Mouse (Mus musculus): ENCODE measurements around the gene Cep135. TPM values are rescaled to one million over a fixed set of nuclear protein-coding genes. Genes with fewer than 3 reads are reported as not detected.
A peak's percentile ranks its signal among the peaks of the same experiment; 100 is the strongest.

Gene Cep135
- total RNA-seq (2021): 1 to 10 TPM; 6.4 to 7.2 TPM

- peak; percentile 80 to 83 for DNase-seq
Measured at GRCm38 (mm10) chr5:76588551-76589283, at the start of gene Cep135. TSS of gene Cep135 (plus strand) at chr5:76588698.

DNA sequence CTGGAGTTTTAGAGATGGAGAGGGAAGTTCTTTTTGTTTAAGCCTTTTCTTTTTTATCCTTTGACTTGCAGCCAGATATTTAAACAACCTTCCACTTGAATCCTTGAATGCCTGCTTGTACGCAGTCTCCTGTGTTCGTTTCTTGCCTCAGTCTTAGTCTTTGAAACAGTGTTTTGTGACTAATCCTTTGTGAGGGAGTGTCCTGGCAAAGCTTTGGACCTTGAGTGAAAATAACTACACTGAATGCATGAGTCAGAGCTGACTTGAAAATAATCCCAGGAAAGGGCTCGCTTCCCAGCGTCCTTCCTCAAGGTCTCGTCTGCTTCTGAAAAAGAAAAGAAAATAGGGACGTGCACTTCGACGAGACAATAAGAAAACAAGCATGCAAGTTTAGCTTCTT is 48.3 kb upstream of the Cep135 start:
- no peak for DNase-seq

GRCm38 (mm10) chr5:76540842-76541241 is 47.7 kb upstream of the Cep135 start:
- DNase-seq: no peak

DNA sequence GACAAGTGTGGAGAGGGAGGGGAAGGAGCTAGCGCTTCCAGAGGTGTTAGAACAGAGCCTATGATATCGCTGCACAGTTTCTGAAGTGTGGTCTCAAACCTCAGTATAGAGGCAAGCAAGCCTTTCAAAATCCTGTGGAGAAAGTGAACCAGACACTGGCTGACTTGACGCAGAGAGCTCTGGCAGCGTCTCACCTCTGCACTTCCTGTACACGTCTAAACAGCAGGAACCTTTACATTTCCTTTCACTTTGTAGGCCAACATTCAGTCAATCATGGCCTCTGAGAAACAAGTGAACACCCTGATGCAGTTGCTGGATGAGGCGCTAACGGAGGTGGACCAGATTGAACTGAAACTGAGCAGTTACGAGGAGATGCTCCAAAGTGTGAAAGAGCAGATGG is 45.3 kb upstream of the Cep135 start:
- no peak for DNase-seq

DNA sequence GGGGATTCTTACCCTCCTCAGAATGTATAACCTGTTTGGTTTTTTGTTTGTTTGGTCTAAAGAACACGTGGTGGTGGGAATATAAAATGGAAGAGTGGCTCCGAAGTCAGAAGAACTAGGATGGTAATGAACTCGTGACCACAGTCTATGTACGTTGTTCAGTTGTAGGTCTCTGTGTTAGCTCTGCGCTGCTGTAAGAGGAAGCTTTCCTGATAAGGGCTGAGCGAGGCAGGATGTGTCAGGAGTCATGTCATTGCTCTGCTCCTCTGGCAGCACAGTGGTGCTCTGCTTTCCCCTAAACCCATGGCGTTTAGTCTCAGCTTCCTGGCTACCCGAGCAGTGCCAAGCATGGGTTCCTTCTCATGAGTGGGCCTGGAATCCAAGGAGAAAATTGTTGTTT is 38.1 kb upstream of the Cep135 start:
- no peak for DNase-seq

DNA sequence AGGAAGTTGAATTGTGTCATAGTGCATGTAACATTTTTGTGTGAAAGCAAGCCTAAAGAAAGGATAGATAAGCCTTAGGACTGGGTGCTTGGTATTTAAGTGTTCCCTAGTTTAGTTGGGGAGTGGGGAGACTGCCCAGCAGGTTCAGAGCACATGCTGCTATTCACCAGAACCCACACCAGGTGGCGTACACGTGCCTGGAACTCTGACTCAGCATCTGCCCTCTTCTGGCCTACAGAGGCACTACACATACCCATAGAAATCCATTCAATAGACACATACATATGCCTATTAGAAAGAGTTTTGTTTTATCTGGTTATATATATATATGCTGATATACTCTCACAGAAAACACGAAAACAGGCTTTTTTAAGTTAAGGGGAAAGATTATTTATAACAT is 23.2 kb upstream of the Cep135 start:
- peak; percentile 22 to 43 for DNase-seq

DNA sequence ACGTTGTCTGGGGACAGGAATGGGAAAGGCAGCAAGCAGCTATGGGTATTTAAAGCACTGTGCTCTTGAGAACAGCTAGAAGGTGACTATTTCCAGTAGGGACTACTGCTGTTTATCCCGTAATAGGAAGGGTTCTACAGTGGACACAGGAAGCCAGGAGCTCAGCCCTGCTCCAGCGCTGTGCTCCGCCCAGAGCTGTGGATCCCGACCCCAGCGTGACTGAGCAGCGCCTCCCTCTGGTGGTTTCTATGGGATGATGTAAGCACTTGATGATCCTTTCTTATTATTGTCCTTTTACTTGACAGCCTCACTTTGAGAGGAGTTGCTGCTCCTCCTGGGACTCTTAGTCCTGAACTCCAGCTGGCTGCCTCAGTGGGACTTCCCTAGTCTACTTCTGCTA is 14.2 kb upstream of the Cep135 start:
- DNase-seq: no peak

GRCm38 (mm10) chr5:76577026-76577425 is 11.5 kb upstream of the Cep135 start:
- no peak for DNase-seq

DNA sequence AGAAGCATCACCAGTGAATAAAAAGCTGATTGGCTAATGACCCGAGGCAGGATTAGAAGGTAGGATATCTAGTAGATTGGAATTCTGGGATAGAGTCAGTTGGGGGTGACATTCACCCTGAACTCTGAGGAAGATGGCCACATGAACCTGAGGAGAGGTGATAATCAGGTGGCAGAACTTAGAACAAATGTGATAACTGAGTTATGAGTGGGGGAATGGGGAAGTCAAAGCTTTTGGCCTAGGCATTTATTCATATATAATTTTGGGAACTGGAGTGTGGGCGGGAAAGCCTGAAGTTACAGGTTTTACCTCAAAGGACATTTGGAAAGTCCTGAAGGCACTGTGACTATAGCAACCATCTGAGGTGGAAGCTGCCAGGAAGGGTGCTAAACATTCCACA is 3.1 kb upstream of the Cep135 start:
- DNase-seq: no peak

DNA sequence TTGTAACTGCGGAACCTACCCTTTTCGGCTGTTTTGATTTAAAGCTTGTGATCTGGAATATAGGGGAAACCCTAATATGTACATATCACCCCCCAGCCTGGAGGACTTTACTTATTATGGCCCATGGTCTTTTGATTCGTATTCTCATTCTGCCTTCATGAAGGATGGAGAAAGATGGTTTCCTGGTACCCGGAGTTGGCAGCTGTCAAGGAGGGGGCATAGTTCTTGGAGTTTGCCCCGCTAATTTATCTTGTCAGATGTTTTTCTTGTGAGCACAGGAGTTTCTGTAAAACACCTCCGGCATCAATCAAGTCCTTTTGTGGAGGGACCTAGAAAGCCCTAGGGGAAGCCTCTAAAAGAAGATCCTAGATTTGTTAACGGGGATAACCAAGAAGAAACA is 813 bp downstream of the Cep135 start:
- DNase-seq: no peak

DNA sequence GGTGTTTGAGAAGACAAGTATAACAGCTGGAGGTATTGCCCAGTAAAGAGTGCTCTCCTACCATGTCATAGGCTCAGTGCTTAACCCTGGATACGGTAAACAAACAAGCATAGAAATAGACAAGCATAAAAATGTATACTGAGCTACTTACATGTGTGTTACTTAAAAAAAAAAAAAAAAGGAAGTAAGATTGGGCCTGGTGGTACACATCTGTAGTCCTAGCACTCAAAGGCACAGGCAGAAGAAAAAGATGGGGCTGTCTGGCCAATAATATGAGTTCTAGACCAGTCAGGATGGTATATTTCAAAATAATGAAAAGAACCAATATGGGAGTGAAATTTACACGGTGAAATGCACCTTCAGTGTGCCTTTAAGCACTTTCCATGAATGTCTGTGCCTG is 1.5 kb downstream of the Cep135 start:
- DNase-seq: no peak

DNA sequence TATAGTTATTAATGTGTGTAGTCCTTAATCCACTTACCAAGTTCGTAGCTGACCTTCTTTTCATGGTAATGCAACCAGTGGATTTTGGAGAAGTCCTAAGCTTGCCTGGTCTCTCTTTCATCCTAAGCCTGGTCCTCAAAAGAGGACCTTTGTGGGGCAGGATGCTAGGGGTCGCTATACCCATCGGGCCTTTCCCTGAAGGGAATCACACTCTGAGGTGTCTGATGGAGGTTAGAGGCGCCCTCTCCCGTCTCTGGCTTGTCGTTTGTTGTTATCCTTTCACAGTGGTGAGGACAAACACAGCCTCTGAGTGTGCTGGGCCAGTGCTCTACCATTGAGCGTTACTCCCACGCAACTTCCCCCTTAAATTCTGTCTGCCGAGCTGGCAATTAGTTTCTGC is 3.4 kb downstream of the Cep135 start:
- DNase-seq: peak in 1 of 2 experiments; percentile 3

DNA sequence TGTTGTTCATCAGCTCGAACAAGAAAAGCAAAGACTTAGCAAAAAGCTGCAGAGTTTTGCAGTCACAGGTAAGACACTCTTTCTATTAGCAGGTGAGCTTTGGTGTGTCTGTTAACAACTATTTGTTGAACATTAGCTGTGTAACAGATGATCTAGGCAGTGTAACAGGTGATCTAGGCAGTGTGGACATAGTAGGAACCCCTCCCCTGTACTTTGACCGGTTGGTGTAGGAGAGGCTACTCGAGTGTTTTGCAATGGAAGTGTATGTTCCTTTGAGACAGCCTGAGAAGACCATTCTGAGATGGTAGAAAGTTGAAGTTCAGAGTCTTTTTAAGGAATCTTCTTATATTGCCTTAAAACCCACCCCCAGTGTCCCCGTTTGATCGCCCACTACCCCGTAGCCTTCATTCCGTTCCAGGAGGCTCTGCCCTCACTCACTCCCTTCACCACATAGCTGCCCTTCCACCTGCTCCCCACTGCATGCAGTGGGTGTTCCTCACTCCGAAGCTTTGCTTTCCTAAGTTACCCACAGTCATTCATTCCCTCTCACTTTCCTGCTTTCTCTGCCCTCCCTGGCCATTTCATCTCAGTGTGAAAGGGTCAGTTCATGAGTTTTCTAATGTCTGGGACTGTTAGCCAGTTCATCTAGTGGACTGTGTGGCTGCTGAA is 21.3 kb downstream of the Cep135 start:
- DNase-seq: no peak

DNA sequence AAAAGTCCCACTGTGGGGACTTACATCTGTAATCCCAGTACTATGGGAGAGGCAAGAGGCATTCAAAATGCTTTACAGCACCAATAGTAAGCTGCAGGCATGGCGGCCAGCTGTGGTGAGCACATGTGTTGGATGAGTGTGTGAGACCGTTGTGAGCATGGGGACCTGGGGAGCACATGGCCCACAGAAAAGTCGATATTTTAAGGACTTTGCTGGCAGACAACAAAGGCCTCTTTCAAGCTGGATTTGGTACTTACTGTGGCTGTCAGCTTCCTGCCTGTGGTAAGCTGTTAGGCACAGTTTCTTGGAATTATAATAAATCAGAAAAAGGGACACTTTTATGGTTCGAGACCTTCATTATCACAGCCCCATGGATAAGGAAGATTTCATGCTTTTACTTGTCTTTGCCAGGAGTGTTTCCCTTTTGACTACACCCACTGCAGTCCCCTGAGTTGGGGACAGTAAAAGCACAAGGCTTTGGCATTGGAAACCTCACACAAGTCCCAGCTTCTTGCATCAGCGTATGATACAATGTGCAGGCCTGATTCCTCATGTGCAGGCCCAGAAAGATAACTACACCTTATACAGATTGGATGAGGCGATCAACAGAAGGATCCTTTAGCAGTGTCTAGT is 24.5 kb downstream of the Cep135 start:
- no peak for DNase-seq

DNA sequence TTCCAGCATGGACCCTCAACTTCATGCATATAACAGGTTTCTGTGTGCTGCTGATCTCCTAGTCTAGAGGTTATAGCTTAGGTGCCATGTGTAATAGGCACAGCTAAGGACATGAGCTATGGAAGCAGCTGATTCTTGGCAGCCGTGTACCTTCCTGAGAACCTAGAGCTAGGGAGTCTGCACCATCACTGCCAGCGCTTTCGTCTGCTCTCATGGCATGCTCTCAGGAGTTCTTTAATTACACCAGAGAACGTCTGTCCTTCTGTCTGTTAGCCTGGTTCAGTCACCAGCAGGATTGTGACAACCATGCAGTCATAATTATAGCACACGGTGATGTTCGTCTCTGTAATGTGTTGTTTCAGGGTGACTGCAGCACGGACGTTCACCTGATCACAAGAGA is 26.8 kb downstream of the Cep135 start:
- DNase-seq: no peak

DNA sequence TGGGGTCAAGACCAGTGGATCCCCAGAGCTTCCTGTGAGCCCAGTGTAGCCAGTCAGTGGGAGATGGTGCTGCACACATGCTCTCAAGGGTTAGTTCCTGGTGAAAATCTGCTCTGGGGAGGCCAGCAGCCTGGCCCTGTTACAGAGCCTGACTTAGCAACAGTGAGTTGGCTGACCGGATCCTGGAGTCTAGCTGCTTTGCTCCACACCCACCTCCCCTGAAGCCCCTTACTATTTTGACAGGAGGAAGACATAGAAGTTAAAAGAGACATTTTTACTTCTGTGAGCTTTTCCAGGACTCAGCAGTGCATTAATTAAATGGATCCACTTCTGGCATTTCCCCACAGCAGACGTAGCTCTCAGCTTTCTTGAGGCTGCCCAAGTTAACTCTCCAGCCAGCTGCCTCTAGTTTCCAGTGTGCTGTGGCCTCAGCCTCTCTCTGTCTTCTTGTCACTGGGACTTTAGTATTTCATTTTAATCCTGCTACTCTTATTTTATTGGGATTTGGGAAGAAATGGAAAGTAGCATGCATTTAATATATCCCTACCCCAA is 27.8 kb downstream of the Cep135 start:
- DNase-seq: no peak

- DNase-seq: peak in 1 of 2 experiments; percentile 24
Measured at GRCm38 (mm10) chr5:76618750-76619149, 30.3 kb downstream of the Cep135 start.

GRCm38 (mm10) chr5:76623759-76624158 is 35.3 kb downstream of the Cep135 start:
- no peak for DNase-seq

DNA sequence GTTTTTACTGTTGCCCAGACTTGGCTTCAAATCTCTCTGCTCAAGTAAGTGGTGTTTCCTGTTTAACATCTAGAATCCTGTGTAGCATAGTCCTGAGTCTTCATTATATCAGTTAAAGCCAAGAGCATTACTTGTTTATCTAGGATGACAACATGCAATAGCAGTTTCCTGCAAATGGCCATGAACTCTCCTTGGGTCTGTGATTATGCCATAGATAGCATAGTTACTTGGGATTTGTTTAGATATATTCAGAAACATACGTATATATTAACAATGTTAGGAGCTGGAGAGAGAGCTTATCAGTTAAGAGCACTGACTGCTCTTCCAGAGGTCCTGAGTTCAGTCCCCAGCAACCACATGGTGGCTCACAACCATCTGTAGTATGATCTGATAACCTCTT is 39.3 kb downstream of the Cep135 start:
- no peak for DNase-seq

GRCm38 (mm10) chr5:76634012-76634411 is 45.5 kb downstream of the Cep135 start:
- DNase-seq: no peak

DNA sequence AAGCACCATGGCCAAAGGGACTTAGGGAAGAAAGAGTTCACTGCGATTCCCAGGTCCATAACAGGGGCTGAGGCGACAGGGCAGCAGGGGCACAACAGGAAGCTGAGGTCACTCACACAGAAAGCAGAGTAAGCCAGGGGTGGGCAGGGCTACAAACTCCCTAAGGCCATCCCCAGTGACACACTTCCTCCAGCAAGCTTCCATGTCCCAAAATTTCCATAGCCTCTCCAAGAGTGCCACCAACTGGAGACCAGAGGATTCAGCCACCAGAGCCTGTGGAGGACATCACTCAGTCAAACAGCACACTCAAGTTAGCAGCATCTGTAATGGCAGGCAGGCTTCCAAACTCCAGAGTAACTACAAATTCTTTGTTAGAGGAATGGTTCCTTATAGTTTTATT is 47.1 kb downstream of the Cep135 start:
- no peak for DNase-seq

DNA sequence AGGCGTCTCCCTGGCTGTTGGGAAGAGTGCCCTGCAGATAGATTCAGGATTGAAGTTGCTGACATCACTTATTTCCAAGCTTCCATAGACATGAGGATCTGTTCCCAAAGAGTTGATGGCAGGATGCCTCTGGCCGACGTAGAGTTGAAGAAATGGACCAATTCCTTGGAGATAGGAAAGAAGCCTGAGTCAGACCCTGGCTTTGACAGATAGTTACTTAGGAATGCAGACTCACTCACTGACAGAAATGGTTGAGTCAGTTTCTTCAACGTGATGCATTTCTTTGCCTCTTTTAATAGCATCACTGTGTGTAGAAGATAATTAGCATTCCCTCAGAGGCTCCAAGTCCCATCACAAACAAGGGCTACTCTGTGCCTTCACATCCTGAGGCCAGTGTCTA is 53.6 kb downstream of the Cep135 start:
- DNase-seq: no peak

GRCm38 (mm10) chr5:76644234-76644633 is 55.7 kb downstream of the Cep135 start:
- no peak for DNase-seq

Measured in layer of hippocampus, postnatal 36 days (tissue).